In genomic region chr10:97606579-97606978, GRCm38 (mm10) we compare ENCODE assay signal across 27 mouse cellular contexts. TPM values are rescaled to one million over a fixed set of nuclear protein-coding genes. Genes with fewer than 3 reads are reported as not detected.
DNase-seq lines count a peak whose midpoint lies in the region; ATAC-seq lines count a peak whose summit lies in the region.
"Had no signal": no experiment of that assay in that cellular context is flagged by ENCODE, and none has a peak within 500 bp of the region (broad histone marks: within the 10 kb centered on the region; RNA-seq: fewer than 3 reads in every experiment).

Gene Kera (plus strand): TSS chr10:97606879.

- no peak within 1 kb of the TSS for H3K9ac ChIP-seq in embryonic facial prominence, embryonic 13.5 days
- no peak within 1 kb of the TSS for H3K9ac ChIP-seq in limb, embryonic 12.5 days (replicated peaks)
- no peak within 1 kb of the TSS for H3K9ac ChIP-seq in limb, embryonic 13.5 days
- H3K9ac ChIP-seq: embryonic facial prominence, embryonic 12.5 days; forebrain, embryonic 15.5 days; hindbrain, embryonic 12.5 days had no signal

- no peaks in the 10 kb centered on the region for H3K36me3 ChIP-seq in embryonic facial prominence, embryonic 13.5 days
- no peaks in the 10 kb centered on the region for H3K36me3 ChIP-seq in embryonic facial prominence, embryonic 10.5 days (replicated peaks)
- H3K36me3 ChIP-seq in limb, embryonic 12.5 days: no peaks in the 10 kb centered on the region
- no peaks in the 10 kb centered on the region for H3K36me3 ChIP-seq in limb, embryonic 10.5 days
- no peaks in the 10 kb centered on the region for H3K36me3 ChIP-seq in limb, embryonic 13.5 days
- H3K36me3 ChIP-seq: embryonic facial prominence, embryonic 12.5 days; forebrain, embryonic 15.5 days; G1E; heart, embryonic 10.5 days; hindbrain, embryonic 12.5 days had no signal

- ATAC-seq in embryonic facial prominence, embryonic 13.5 days (ENCODE audit: insufficient number of reproducible peaks, insufficient read depth, low FRiP score, low TSS enrichment, low read depth): no peak
- ATAC-seq in limb, embryonic 12.5 days (ENCODE audit: insufficient number of reproducible peaks, insufficient read depth, low FRiP score, low TSS enrichment, low read depth): no peak
- no peak for ATAC-seq in limb, embryonic 13.5 days (ENCODE audit: low FRiP score, low read depth)
- ATAC-seq: CD4-positive, CD25-positive, alpha-beta regulatory T cell, adult 4 months; forebrain, embryonic 15.5 days; hindbrain, embryonic 16.5 days; inflammation-experienced regulatory T-cells, adult 6 months; intestine, postnatal 0 days had no signal

- H3K27ac ChIP-seq in embryonic facial prominence, embryonic 13.5 days: peak within 1 kb of the TSS; percentile 33; the same call in 1 of the 2 replicates
- H3K27ac ChIP-seq in embryonic facial prominence, embryonic 10.5 days (replicated peaks): no peak within 1 kb of the TSS
- 0 out of 2 replicates have a peak within 1 kb of the TSS, but pooled peaks have one; percentile 35 for H3K27ac ChIP-seq in limb, embryonic 12.5 days
- no peak within 1 kb of the TSS for H3K27ac ChIP-seq in limb, embryonic 10.5 days
- no peak within 1 kb of the TSS for H3K27ac ChIP-seq in limb, embryonic 13.5 days
- H3K27ac ChIP-seq: forebrain, embryonic 15.5 days; heart, embryonic 10.5 days; hindbrain, embryonic 12.5 days had no signal

- H3K4me2 ChIP-seq in embryonic facial prominence, embryonic 13.5 days: no peak within 1 kb of the TSS
- H3K4me2 ChIP-seq in limb, embryonic 12.5 days: no peak within 1 kb of the TSS
- no peak within 1 kb of the TSS for H3K4me2 ChIP-seq in limb, embryonic 13.5 days (replicated peaks)
- H3K4me2 ChIP-seq: embryonic facial prominence, embryonic 12.5 days; forebrain, embryonic 15.5 days; hindbrain, embryonic 12.5 days had no signal

- H3K4me1 ChIP-seq in embryonic facial prominence, embryonic 13.5 days: peaks cover 11% of the 10 kb centered on the region; the same call in 1 of the 2 replicates
- no peaks in the 10 kb centered on the region for H3K4me1 ChIP-seq in embryonic facial prominence, embryonic 10.5 days
- 0 out of 2 replicates have a peak, but pooled peaks cover 3% of the 10 kb centered on the region for H3K4me1 ChIP-seq in limb, embryonic 12.5 days (replicated peaks)
- no peaks in the 10 kb centered on the region for H3K4me1 ChIP-seq in limb, embryonic 10.5 days
- peaks cover 8% of the 10 kb centered on the region; the same call in 1 of the 2 replicates for H3K4me1 ChIP-seq in limb, embryonic 13.5 days
- H3K4me1 ChIP-seq: forebrain, embryonic 15.5 days; heart, embryonic 10.5 days; hindbrain, embryonic 12.5 days had no signal

- no peak for DNase-seq in embryonic facial prominence, embryonic 10.5 days (ENCODE audit: low spot score)
- DNase-seq in limb, embryonic 10.5 days (ENCODE audit: low spot score): no peak
- DNase-seq in adrenal gland, adult (ENCODE audit: inconsistent age in 2 of 2, low spot score in 1 of 2): no peak
- no peak for DNase-seq in heart, adult 18-20 months
- DNase-seq: adrenal gland, postnatal 10 days; B cell, adult 2 months; cerebellum, adult 11 months; cerebellum, adult 8-10 months; cerebellum, postnatal 14 days; embryo, embryonic 11 days; heart, adult 11 months; heart, postnatal 10 days; heart, postnatal 4 days had no signal

- no peak within 1 kb of the TSS for H3K4me3 ChIP-seq in embryonic facial prominence, embryonic 13.5 days
- no peak within 1 kb of the TSS for H3K4me3 ChIP-seq in embryonic facial prominence, embryonic 10.5 days
- no peak within 1 kb of the TSS for H3K4me3 ChIP-seq in limb, embryonic 12.5 days (replicated peaks)
- H3K4me3 ChIP-seq in limb, embryonic 10.5 days: no peak within 1 kb of the TSS
- no peak within 1 kb of the TSS for H3K4me3 ChIP-seq in limb, embryonic 13.5 days
- H3K4me3 ChIP-seq: embryonic facial prominence, embryonic 12.5 days; forebrain, embryonic 15.5 days; heart, embryonic 10.5 days; hindbrain, embryonic 12.5 days had no signal

- H3K27me3 ChIP-seq in embryonic facial prominence, embryonic 13.5 days: no peaks in the 10 kb centered on the region
- H3K27me3 ChIP-seq in embryonic facial prominence, embryonic 10.5 days (replicated peaks; ENCODE audit: low read depth, poor library complexity, severe bottlenecking): no peaks in the 10 kb centered on the region
- no peaks in the 10 kb centered on the region for H3K27me3 ChIP-seq in limb, embryonic 12.5 days
- no peaks in the 10 kb centered on the region for H3K27me3 ChIP-seq in limb, embryonic 10.5 days (ENCODE audit: low read depth, poor library complexity, severe bottlenecking)
- no peaks in the 10 kb centered on the region for H3K27me3 ChIP-seq in limb, embryonic 13.5 days
- H3K27me3 ChIP-seq: embryonic facial prominence, embryonic 12.5 days; forebrain, embryonic 15.5 days; hindbrain, embryonic 12.5 days had no signal

- no peaks in the 10 kb centered on the region for H3K9me3 ChIP-seq in embryonic facial prominence, embryonic 13.5 days
- no peaks in the 10 kb centered on the region for H3K9me3 ChIP-seq in embryonic facial prominence, embryonic 10.5 days
- H3K9me3 ChIP-seq in limb, embryonic 12.5 days: no peaks in the 10 kb centered on the region
- no peaks in the 10 kb centered on the region for H3K9me3 ChIP-seq in limb, embryonic 10.5 days (replicated peaks)
- H3K9me3 ChIP-seq in limb, embryonic 13.5 days: no peaks in the 10 kb centered on the region
- H3K9me3 ChIP-seq: embryonic facial prominence, embryonic 12.5 days; forebrain, embryonic 15.5 days; heart, embryonic 10.5 days; hindbrain, embryonic 12.5 days had no signal

- WGBS in embryonic facial prominence, embryonic 13.5 days: 51% methylated on average over 2 of the region's 2 CpGs
- WGBS in embryonic facial prominence, embryonic 10.5 days: 89% methylated on average over 2 of the region's 2 CpGs
- WGBS in limb, embryonic 12.5 days: 71% methylated on average over 2 of the region's 2 CpGs
- 86% methylated on average over 2 of the region's 2 CpGs for WGBS in limb, embryonic 10.5 days
- 65% methylated on average over 2 of the region's 2 CpGs for WGBS in limb, embryonic 13.5 days

RNA-seq across cellular contexts. Expression of gene Kera, which starts in this region (rescaled TPM):
- polyA plus RNA-seq in embryonic facial prominence, embryonic 13.5 days (2015; fragmentation: Nextera tagmentation; extraction: Ambion mirVana): 12.7 and 17.0 TPM in 2 replicates
- polyA plus RNA-seq in embryonic facial prominence, embryonic 10.5 days (2016; fragmentation: Nextera tagmentation; extraction: Ambion mirVana): 0.20 and 0.34 TPM in 2 replicates
- polyA plus RNA-seq in limb, embryonic 12.5 days (2016; fragmentation: Nextera tagmentation; extraction: Ambion mirVana): 16.1 and 35.4 TPM in 2 replicates
- 3.0 TPM in 1 of 2 replicates, not detected in the other for polyA plus RNA-seq in limb, embryonic 10.5 days (2016; fragmentation: Nextera tagmentation; extraction: Ambion mirVana)
- 76.1 and 78.8 TPM in 2 replicates for polyA plus RNA-seq in limb, embryonic 13.5 days (2015; fragmentation: Nextera tagmentation; extraction: Ambion mirVana)
- not detected for total RNA-seq in heart, adult 18-20 months (2021)
- total RNA-seq: common myeloid progenitor, adult 5-6 weeks; heart, postnatal 10 days; heart, postnatal 4 days had no signal
- polyA plus RNA-seq: CD4-positive, CD25-positive, alpha-beta regulatory T cell, adult 4 months; forebrain, embryonic 15.5 days; G1E; heart, embryonic 10.5 days; heart, embryonic 14.5 days; hindbrain, embryonic 16.5 days; inflammation-experienced regulatory T-cells, adult 6 months had no signal

Comparison
In these comparisons a context has a peak if more than half of its experiments do, and no peak if none do; other contexts are left out.
1. H3K27ac ChIP-seq: peak in embryonic facial prominence, embryonic 13.5 days (single experiment) and limb, embryonic 12.5 days (single experiment); none in embryonic facial prominence, embryonic 10.5 days (single experiment), limb, embryonic 10.5 days (single experiment) and limb, embryonic 13.5 days (single experiment).